Mouse (Mus musculus) brain, embryonic 14.5 days (tissue): ENCODE measurements around the gene Tctex1d2.

Experiments used
- CTCF ChIP-seq: fragments of 200-500 bp; IDR thresholded peaks from 2 replicates; pipeline ENCODE4 v1.5.1; 2012; ENCODE audit warnings: inconsistent platforms, mild to moderate bottlenecking, moderate library complexity, borderline replicate concordance; ENCODE audit not compliant: insufficient read depth, insufficient read length; ENCODE audit errors: extremely low read depth
- POLR2A ChIP-seq: fragments of 200-500 bp; IDR thresholded peaks from 2 replicates; pipeline ENCODE4 v1.6.1; 2012; ENCODE audit warnings: mild to moderate bottlenecking, inconsistent platforms, borderline replicate concordance; ENCODE audit not compliant: poor library complexity, insufficient read depth, insufficient read length, severe bottlenecking; ENCODE audit errors: extremely low read depth

- TF ChIP-seq CTCF (no peak), POLR2A (no peak)
These were observed 37.3 kb downstream of the Tctex1d2 start for GRCm38 (mm10) chr16:32456761-32457160.
